Mouse (Mus musculus): ENCODE results near the gene Ypel3. TPM values are rescaled to one million over a fixed set of nuclear protein-coding genes. Genes with fewer than 3 reads are reported as not detected.
"Not testable (repeated sequence)": the region's sequence is repeated elsewhere in the genome, so short reads cannot be mapped to it uniquely, and the experiment has no call there.

Gene Ypel3
- polyA plus RNA-seq, 1 experiment from 2014 or later: 246 TPM

GRCm38 (mm10) chr7:126775185-126775977 is 1.4 kb upstream of the Ypel3 start:
- Histone ChIP-seq H3K4me3 (ENCODE audit: low read depth, low read length) (no peak overlapping the region), H3K9ac (replicated peaks; ENCODE audit: low read depth, low read length) (no peak overlapping the region), H3K9me3 (ENCODE audit: control insufficient read depth, low read length) (no peaks in the 10 kb centered on the region), H3K27ac (ENCODE audit: low read depth, low read length) (no peak overlapping the region; the same call in 1 of the 2 replicates), H3K27me3 (ENCODE audit: control insufficient read depth, insufficient read depth, low read length) (no peaks in the 10 kb centered on the region), H3K4me2 (ENCODE audit: low read depth, low read length) (peak overlapping the region; percentile 88; the same call in 1 of the 2 replicates), H3K36me3 (ENCODE audit: control insufficient read depth, insufficient read depth, low read length) (no peaks in the 10 kb centered on the region), H3K4me1 (ENCODE audit: control insufficient read depth, insufficient read depth, low read length) (peaks cover 24% of the 10 kb centered on the region)
- no peak for ATAC-seq (ENCODE audit: low read depth)
- WGBS: 84% methylated on average over 10 of the region's 10 CpGs

GRCm38 (mm10) chr7:126775978-126776234 is 849 bp upstream of the Ypel3 start:
- no peak for ATAC-seq (ENCODE audit: low read depth)
- peak overlapping the region; percentile 69 for H3K27ac ChIP-seq (ENCODE audit: low read depth, low read length)
- H3K36me3 ChIP-seq (ENCODE audit: control insufficient read depth, insufficient read depth, low read length): no peaks in the 10 kb centered on the region
- 64% methylated on average over 3 of the region's 3 CpGs for WGBS
- H3K27me3 ChIP-seq (ENCODE audit: control insufficient read depth, insufficient read depth, low read length): no peaks in the 10 kb centered on the region
- peak overlapping the region; percentile 92; the same call in 1 of the 2 replicates for H3K9ac ChIP-seq (replicated peaks; ENCODE audit: low read depth, low read length)
- peaks cover 27% of the 10 kb centered on the region for H3K4me1 ChIP-seq (ENCODE audit: control insufficient read depth, insufficient read depth, low read length)
- H3K4me2 ChIP-seq (ENCODE audit: low read depth, low read length): peak overlapping the region; percentile 88; the same call in 1 of the 2 replicates
- H3K4me3 ChIP-seq (ENCODE audit: low read depth, low read length): peak overlapping the region; percentile 75
- H3K9me3 ChIP-seq (ENCODE audit: control insufficient read depth, low read length): no peaks in the 10 kb centered on the region

- 53% methylated on average over 9 of the region's 10 CpGs for WGBS
- Histone ChIP-seq H3K4me1 (ENCODE audit: control insufficient read depth, insufficient read depth, low read length) (peaks cover 35% of the 10 kb centered on the region), H3K36me3 (ENCODE audit: control insufficient read depth, insufficient read depth, low read length) (no peaks in the 10 kb centered on the region), H3K4me2 (ENCODE audit: low read depth, low read length) (peak overlapping the region; percentile 88), H3K27me3 (ENCODE audit: control insufficient read depth, insufficient read depth, low read length) (no peaks in the 10 kb centered on the region), H3K9ac (replicated peaks; ENCODE audit: low read depth, low read length) (peak overlapping the region; percentile 92), H3K27ac (ENCODE audit: low read depth, low read length) (peak overlapping the region; percentile 69; the same call in 1 of the 2 replicates), H3K4me3 (ENCODE audit: low read depth, low read length) (peak overlapping the region; percentile 75), H3K9me3 (ENCODE audit: control insufficient read depth, low read length) (no peaks in the 10 kb centered on the region)
- ATAC-seq (ENCODE audit: low read depth): no peak
These were observed 721 bp downstream of the Ypel3 start for GRCm38 (mm10) chr7:126777476-126777875.

- no peak overlapping the region for H3K9ac ChIP-seq (replicated peaks; ENCODE audit: low read depth, low read length)
- H3K27ac ChIP-seq (ENCODE audit: low read depth, low read length): no peak overlapping the region
These were observed 1.4 kb downstream of the Ypel3 start for GRCm38 (mm10) chr7:126778147-126778546.

GRCm38 (mm10) chr7:126779101-126779500 is 2.3 kb downstream of the Ypel3 start:
- not testable (repeated sequence) for H3K27me3 ChIP-seq (ENCODE audit: control insufficient read depth, insufficient read depth, low read length); H3K9me3 ChIP-seq (ENCODE audit: control insufficient read depth, low read length); ATAC-seq (ENCODE audit: low read depth); H3K27ac ChIP-seq (ENCODE audit: low read depth, low read length); H3K4me2 ChIP-seq (ENCODE audit: low read depth, low read length); H3K4me3 ChIP-seq (ENCODE audit: low read depth, low read length); H3K36me3 ChIP-seq (ENCODE audit: control insufficient read depth, insufficient read depth, low read length); H3K9ac ChIP-seq (replicated peaks; ENCODE audit: low read depth, low read length)
- WGBS: 92% methylated on average over 7 of the region's 7 CpGs
- H3K4me1 ChIP-seq (ENCODE audit: control insufficient read depth, insufficient read depth, low read length): peaks cover 35% of the 10 kb centered on the region

More at GRCm38 (mm10) chr7:126778147-126778546, 1.4 kb downstream of the Ypel3 start:
- Histone ChIP-seq H3K36me3 (ENCODE audit: control insufficient read depth, insufficient read depth, low read length) (no peaks in the 10 kb centered on the region; the same call in 1 of the 2 replicates), H3K4me3 (ENCODE audit: low read depth, low read length) (peak overlapping the region; percentile 75; the same call in 1 of the 2 replicates), H3K4me1 (ENCODE audit: control insufficient read depth, insufficient read depth, low read length) (peaks cover 35% of the 10 kb centered on the region), H3K27me3 (ENCODE audit: control insufficient read depth, insufficient read depth, low read length) (no peaks in the 10 kb centered on the region), H3K4me2 (ENCODE audit: low read depth, low read length) (peak overlapping the region; percentile 88), H3K9me3 (ENCODE audit: control insufficient read depth, low read length) (no peaks in the 10 kb centered on the region)
- ATAC-seq (ENCODE audit: low read depth): no peak
- 74% methylated on average over 3 of the region's 3 CpGs for WGBS

- H3K27me3 ChIP-seq (ENCODE audit: control insufficient read depth, insufficient read depth, low read length): no peaks in the 10 kb centered on the region
- no peaks in the 10 kb centered on the region for H3K9me3 ChIP-seq (ENCODE audit: control insufficient read depth, low read length)
- H3K4me1 ChIP-seq (ENCODE audit: control insufficient read depth, insufficient read depth, low read length): peaks cover 35% of the 10 kb centered on the region
- H3K4me3 ChIP-seq (ENCODE audit: low read depth, low read length): peak overlapping the region; percentile 36
- ATAC-seq (ENCODE audit: low read depth): peak; percentile 75
- H3K4me2 ChIP-seq (ENCODE audit: low read depth, low read length): peak overlapping the region; percentile 96
- H3K9ac ChIP-seq (replicated peaks; ENCODE audit: low read depth, low read length): peak overlapping the region; percentile 56
- 3% methylated on average over 21 of the region's 21 CpGs for WGBS
- H3K27ac ChIP-seq (ENCODE audit: low read depth, low read length): peak overlapping the region; percentile 77
- peaks cover 6% of the 10 kb centered on the region for H3K36me3 ChIP-seq (ENCODE audit: control insufficient read depth, insufficient read depth, low read length)
These were observed 3.5 kb downstream of the Ypel3 start for GRCm38 (mm10) chr7:126779983-126780970.

GRCm38 (mm10) chr7:126780971-126781635 is 4.3 kb downstream of the Ypel3 start, which contains the start of gene Tbx6:
Gene Tbx6, plus strand, starts transcription at chr7:126781483.
- ATAC-seq (ENCODE audit: low read depth): 0 out of 2 replicates have a peak, but pooled peaks have one; percentile 0
- Histone ChIP-seq H3K4me1 (ENCODE audit: control insufficient read depth, insufficient read depth, low read length) (peaks cover 29% of the 10 kb centered on the region), H3K36me3 (ENCODE audit: control insufficient read depth, insufficient read depth, low read length) (peaks cover 14% of the 10 kb centered on the region), H3K9ac (replicated peaks; ENCODE audit: low read depth, low read length) (peak within 1 kb of the TSS; percentile 56), H3K4me2 (ENCODE audit: low read depth, low read length) (peak within 1 kb of the TSS; percentile 96), H3K9me3 (ENCODE audit: control insufficient read depth, low read length) (no peaks in the 10 kb centered on the region), H3K27me3 (ENCODE audit: control insufficient read depth, insufficient read depth, low read length) (no peaks in the 10 kb centered on the region), H3K4me3 (ENCODE audit: low read depth, low read length) (peak within 1 kb of the TSS; percentile 36), H3K27ac (ENCODE audit: low read depth, low read length) (peak within 1 kb of the TSS; percentile 77)
- WGBS: 5% methylated on average over 22 of the region's 22 CpGs

GRCm38 (mm10) chr7:126781661-126782370 is 5.1 kb downstream of the Ypel3 start:
- H3K4me1 ChIP-seq (ENCODE audit: control insufficient read depth, insufficient read depth, low read length): peaks cover 27% of the 10 kb centered on the region
- H3K27me3 ChIP-seq (ENCODE audit: control insufficient read depth, insufficient read depth, low read length): no peaks in the 10 kb centered on the region
- no peak overlapping the region for H3K27ac ChIP-seq (ENCODE audit: low read depth, low read length)
- no peak for ATAC-seq (ENCODE audit: low read depth)
- H3K9ac ChIP-seq (replicated peaks; ENCODE audit: low read depth, low read length): 0 out of 2 replicates have a peak overlapping the region, but pooled peaks have one; percentile 56
- H3K9me3 ChIP-seq (ENCODE audit: control insufficient read depth, low read length): no peaks in the 10 kb centered on the region
- H3K4me3 ChIP-seq (ENCODE audit: low read depth, low read length): no peak overlapping the region; the same call in 1 of the 2 replicates
- peak overlapping the region; percentile 96; the same call in 1 of the 2 replicates for H3K4me2 ChIP-seq (ENCODE audit: low read depth, low read length)
- 37% methylated on average over 11 of the region's 11 CpGs for WGBS
- peaks cover 21% of the 10 kb centered on the region for H3K36me3 ChIP-seq (ENCODE audit: control insufficient read depth, insufficient read depth, low read length)
